Mouse (Mus musculus) layer of hippocampus, adult 2 months (tissue): ENCODE data around the gene Apon. TPM values are rescaled to one million over a fixed set of nuclear protein-coding genes. Genes with fewer than 3 reads are reported as not detected.

Source experiments
- DNase-seq, 2 experiments: peaks; one replicate each; pipeline ENCODE4 v3.0.0; 2022; ENCODE audit warnings: low spot score in 2 of 2
- H3K27ac ChIP-seq: fragments of 200-600 bp; 2 replicates; pipeline ENCODE4 v1.8.1; 2022
- H3K4me3 ChIP-seq: fragments of 200-600 bp; 2 replicates; pipeline ENCODE4 v1.8.1; 2022; ENCODE audit warnings: mild to moderate bottlenecking
- CTCF ChIP-seq: fragments of 200-600 bp; conservative IDR thresholded peaks from 2 replicates; pipeline ENCODE4 v1.8.1; 2022; ENCODE audit warnings: antibody characterized with exemption, mild to moderate bottlenecking, moderate library complexity
- total RNA-seq, 2 experiments: library from RNA; stranded (reverse); gene quantifications; 2 replicates each; pipeline ENCODE4 v1.2.3; 2021

The Apon gene
- total RNA-seq, 2 experiments from 2014 or later, result not detected

DNA sequence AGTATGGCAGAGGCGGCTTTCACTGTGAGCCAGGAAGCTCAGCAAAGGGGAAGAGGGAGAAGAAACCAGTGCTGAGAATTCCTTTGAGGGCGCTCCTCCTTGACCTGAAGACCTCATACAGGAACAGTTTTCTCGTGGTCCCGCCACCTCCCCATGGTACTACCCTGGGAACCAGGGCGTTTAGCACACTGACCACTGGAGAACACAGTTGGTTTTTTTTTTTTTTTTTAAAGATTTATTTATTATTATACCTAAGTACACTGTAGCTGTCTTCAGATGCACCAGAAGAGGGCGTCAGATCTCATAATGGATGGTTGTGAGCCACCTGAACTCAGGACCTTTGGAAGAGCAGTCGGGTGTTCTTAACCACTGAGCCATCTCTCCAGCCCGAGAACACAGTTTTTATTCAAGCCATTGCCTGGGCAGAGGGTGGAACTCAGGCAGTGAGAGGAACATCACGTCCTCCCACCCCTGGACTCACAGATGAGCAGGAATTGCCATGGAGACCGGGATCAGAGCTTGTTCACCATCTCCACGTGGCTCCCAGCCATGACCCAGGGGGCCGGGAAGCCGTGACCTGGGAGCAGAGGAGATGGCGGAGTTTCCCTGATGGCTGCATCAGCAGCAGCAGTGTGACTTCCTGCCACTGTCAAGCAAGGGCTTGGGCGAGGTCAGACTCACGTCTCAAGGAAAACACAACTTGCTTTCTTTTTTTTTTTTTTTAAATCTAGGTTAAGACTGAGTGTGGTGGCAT, 32.2 kb upstream of the Apon start:
- TF ChIP-seq CTCF, result no peak; the same call in 1 of the 2 replicates
- Histone ChIP-seq H3K27ac (no peak overlapping the region), H3K4me3 (no peak overlapping the region)
- DNase-seq, result no peak

- no peak for TF ChIP-seq CTCF
- Histone ChIP-seq H3K4me3 (no peak overlapping the region), H3K27ac (no peak overlapping the region)
- no peak for DNase-seq
These were observed 28.8 kb upstream of the Apon start for GRCm38 (mm10) chr10:128225064-128225463.

- Histone ChIP-seq H3K27ac (no peak within 1 kb of the TSS), H3K4me3 (no peak within 1 kb of the TSS)
- TF ChIP-seq CTCF, result no peak
- no peak for DNase-seq
These were observed 28.4 kb upstream of the Apon start, which contains the start of gene Mip for GRCm38 (mm10) chr10:128225538-128225937. TSS of gene Mip (plus strand) at chr10:128225838.

GRCm38 (mm10) chr10:128227592-128227991, 26.3 kb upstream of the Apon start:
- Histone ChIP-seq H3K4me3 (no peak overlapping the region), H3K27ac (no peak overlapping the region)
- TF ChIP-seq CTCF, result no peak
- no peak for DNase-seq

- Histone ChIP-seq H3K27ac (no peak overlapping the region), H3K4me3 (no peak overlapping the region)
- TF ChIP-seq CTCF, result no peak
- DNase-seq, result no peak
These were observed 25.9 kb upstream of the Apon start for GRCm38 (mm10) chr10:128228009-128228408.

DNA sequence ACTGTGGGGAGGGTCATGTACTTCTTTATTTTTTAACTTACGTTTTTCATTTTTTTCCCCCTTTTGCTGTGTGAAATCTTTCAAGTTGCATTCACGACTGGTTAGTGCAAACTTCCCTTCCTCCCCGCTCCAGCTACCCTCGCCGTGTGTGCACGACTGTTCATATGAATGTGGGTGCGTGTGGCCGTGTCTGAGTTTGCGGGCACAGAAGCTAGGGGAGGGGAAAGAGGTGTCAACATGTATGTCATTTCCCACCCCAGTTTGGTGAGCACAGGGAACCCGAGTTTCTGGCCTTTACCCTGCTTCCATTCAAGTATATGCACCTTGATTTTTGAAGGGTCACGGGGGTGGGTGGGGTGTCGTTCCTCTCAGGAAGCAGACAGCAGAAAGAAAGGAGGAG, 23.3 kb upstream of the Apon start:
- DNase-seq, result no peak
- H3K4me3 ChIP-seq, result no peak overlapping the region
- no peak overlapping the region for H3K27ac ChIP-seq
- TF ChIP-seq CTCF, result no peak

DNA sequence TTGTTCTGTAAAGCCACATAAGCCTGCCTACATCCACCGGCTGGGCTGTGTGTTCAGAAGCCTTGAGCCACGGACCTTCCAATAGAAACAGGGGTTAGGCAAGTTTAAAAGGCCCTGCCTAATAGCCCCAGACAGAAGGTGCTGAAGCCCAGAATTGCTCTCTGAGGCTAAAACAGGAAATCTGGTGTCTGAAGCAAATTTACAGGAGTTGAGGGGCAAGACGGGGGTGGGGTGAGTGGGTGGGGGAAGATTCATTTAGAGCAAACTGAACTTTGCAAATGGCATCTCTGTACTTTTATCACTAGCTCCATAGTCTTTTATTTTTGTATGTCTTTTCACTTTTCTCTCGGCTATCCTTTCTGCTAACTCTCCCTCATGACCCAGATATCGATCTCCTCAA, 22.8 kb upstream of the Apon start:
- Histone ChIP-seq H3K4me3 (peak overlapping the region; percentile 85), H3K27ac (peak overlapping the region; percentile 92)
- DNase-seq, result no peak
- TF ChIP-seq CTCF, result no peak

- H3K4me3 ChIP-seq, result peak within 1 kb of the TSS; percentile 85
- H3K27ac ChIP-seq, result peak within 1 kb of the TSS; percentile 92
- peak; percentile 73 to 83 for DNase-seq
- no peak for TF ChIP-seq CTCF
These were observed 22.0 kb upstream of the Apon start, which contains the start of gene Timeless for GRCm38 (mm10) chr10:128231697-128232419. TSS of gene Timeless (plus strand) at chr10:128232065.

GRCm38 (mm10) chr10:128232420-128232985, 21.4 kb upstream of the Apon start:
- TF ChIP-seq CTCF, result peak; percentile 89
- peak; percentile 65 to 66 for DNase-seq
- Histone ChIP-seq H3K4me3 (peak overlapping the region; percentile 85), H3K27ac (peak overlapping the region; percentile 92)

GRCm38 (mm10) chr10:128236321-128236720, 17.6 kb upstream of the Apon start:
- no peak for TF ChIP-seq CTCF

GRCm38 (mm10) chr10:128237807-128238480, 16.0 kb upstream of the Apon start:
- H3K4me3 ChIP-seq, result no peak overlapping the region
- peak in 1 of 2 experiments; percentile 3 for DNase-seq
- no peak for TF ChIP-seq CTCF
- no peak overlapping the region for H3K27ac ChIP-seq

More at GRCm38 (mm10) chr10:128236321-128236720, 17.6 kb upstream of the Apon start:
- Histone ChIP-seq H3K27ac (no peak overlapping the region), H3K4me3 (no peak overlapping the region)
- DNase-seq, result no peak

- DNase-seq, result no peak
- TF ChIP-seq CTCF, result no peak
- H3K27ac ChIP-seq, result no peak overlapping the region
- no peak overlapping the region for H3K4me3 ChIP-seq
These were observed 14.8 kb upstream of the Apon start for GRCm38 (mm10) chr10:128239140-128239539.

DNA sequence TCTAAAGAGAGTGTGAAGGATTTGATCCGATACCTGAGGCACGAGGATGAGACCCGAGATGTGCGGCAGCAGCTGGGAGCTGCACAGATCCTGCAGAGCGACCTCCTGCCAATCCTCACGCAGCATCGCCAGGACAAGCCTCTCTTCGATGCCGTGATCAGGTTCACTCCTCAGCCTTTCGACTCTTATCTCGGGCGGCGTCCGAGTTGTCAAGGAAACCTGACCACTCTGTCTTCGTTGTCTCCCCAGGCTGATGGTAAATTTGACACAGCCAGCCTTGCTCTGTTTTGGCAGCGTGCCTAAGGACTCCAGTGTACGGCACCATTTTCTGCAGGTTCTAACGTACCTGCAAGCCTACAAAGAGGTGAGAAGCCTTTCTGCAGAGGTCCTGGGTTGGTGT, 13.8 kb upstream of the Apon start:
- no peak for TF ChIP-seq CTCF
- no peak for DNase-seq
- Histone ChIP-seq H3K4me3 (no peak overlapping the region), H3K27ac (no peak overlapping the region)
